Mouse (Mus musculus): Measurements from ENCODE around the gene Hnrnpdl.
A peak's percentile ranks its signal among the peaks of the same experiment; 100 is the strongest.

The Hnrnpdl gene

GRCm38 (mm10) chr5:100046096-100046495, 6.6 kb upstream of the Hnrnpdl start:
- no peak for DNase-seq

- no peak for DNase-seq
Observed at GRCm38 (mm10) chr5:100044621-100045020, 5.2 kb upstream of the Hnrnpdl start.

GRCm38 (mm10) chr5:100044030-100044429, 4.6 kb upstream of the Hnrnpdl start:
- DNase-seq = no peak

- DNase-seq = peak; percentile 71
Observed at GRCm38 (mm10) chr5:100043361-100043760, 3.9 kb upstream of the Hnrnpdl start.

GRCm38 (mm10) chr5:100042467-100042866, 3.0 kb upstream of the Hnrnpdl start:
- DNase-seq = no peak

- no peak for DNase-seq
Observed at GRCm38 (mm10) chr5:100041272-100041671, 1.8 kb upstream of the Hnrnpdl start.

- DNase-seq = no peak
Observed at GRCm38 (mm10) chr5:100040281-100040784, 869 bp upstream of the Hnrnpdl start.

- peak; percentile 97 for DNase-seq
Observed at GRCm38 (mm10) chr5:100038714-100039601, 506 bp downstream of the Hnrnpdl start.

- peak; percentile 94 for DNase-seq
Observed at GRCm38 (mm10) chr5:100037965-100038713, 1.3 kb downstream of the Hnrnpdl start.

- DNase-seq = no peak
Observed at GRCm38 (mm10) chr5:100036681-100037080, 2.8 kb downstream of the Hnrnpdl start.

- DNase-seq = no peak
Observed at GRCm38 (mm10) chr5:100035950-100036349, 3.5 kb downstream of the Hnrnpdl start.

GRCm38 (mm10) chr5:100032646-100033045, 6.8 kb downstream of the Hnrnpdl start:
- DNase-seq = no peak

GRCm38 (mm10) chr5:100032107-100032506, 7.4 kb downstream of the Hnrnpdl start:
- DNase-seq = no peak

GRCm38 (mm10) chr5:100030069-100030468, 9.4 kb downstream of the Hnrnpdl start:
- DNase-seq = peak; percentile 74

- DNase-seq = no peak
Observed at GRCm38 (mm10) chr5:100024868-100025267, 14.6 kb downstream of the Hnrnpdl start.

GRCm38 (mm10) chr5:100024403-100024802, 15.1 kb downstream of the Hnrnpdl start:
- no peak for DNase-seq

- no peak for DNase-seq
Observed at GRCm38 (mm10) chr5:100020089-100020488, 19.4 kb downstream of the Hnrnpdl start.

- DNase-seq = no peak
Observed at GRCm38 (mm10) chr5:100012599-100012998, 26.9 kb downstream of the Hnrnpdl start.

GRCm38 (mm10) chr5:100008485-100008884, 31.0 kb downstream of the Hnrnpdl start:
- DNase-seq = no peak

- DNase-seq = peak; percentile 35
Observed at GRCm38 (mm10) chr5:100007040-100007375, 32.5 kb downstream of the Hnrnpdl start.

GRCm38 (mm10) chr5:100006324-100007039, 33.0 kb downstream of the Hnrnpdl start:
- no peak for DNase-seq

GRCm38 (mm10) chr5:100005896-100006295, 33.6 kb downstream of the Hnrnpdl start:
- no peak for DNase-seq

GRCm38 (mm10) chr5:100005431-100005830, 34.0 kb downstream of the Hnrnpdl start:
- DNase-seq = no peak
